Mouse (Mus musculus) frontal cortex, adult (tissue): ENCODE results near the gene Klf9.
"Not testable (repeated sequence)": the region's sequence is repeated elsewhere in the genome, so short reads cannot be mapped to it uniquely, and the experiment has no call there.

Experiments used
- ATAC-seq: cut with Nextera tagmentation; 2 replicates; pipeline ENCODE4 v1.9.2; 2017; ENCODE audit warnings: mild to moderate bottlenecking, moderate library complexity, mixed read lengths; ENCODE audit not compliant: low TSS enrichment

Klf9 gene

DNA sequence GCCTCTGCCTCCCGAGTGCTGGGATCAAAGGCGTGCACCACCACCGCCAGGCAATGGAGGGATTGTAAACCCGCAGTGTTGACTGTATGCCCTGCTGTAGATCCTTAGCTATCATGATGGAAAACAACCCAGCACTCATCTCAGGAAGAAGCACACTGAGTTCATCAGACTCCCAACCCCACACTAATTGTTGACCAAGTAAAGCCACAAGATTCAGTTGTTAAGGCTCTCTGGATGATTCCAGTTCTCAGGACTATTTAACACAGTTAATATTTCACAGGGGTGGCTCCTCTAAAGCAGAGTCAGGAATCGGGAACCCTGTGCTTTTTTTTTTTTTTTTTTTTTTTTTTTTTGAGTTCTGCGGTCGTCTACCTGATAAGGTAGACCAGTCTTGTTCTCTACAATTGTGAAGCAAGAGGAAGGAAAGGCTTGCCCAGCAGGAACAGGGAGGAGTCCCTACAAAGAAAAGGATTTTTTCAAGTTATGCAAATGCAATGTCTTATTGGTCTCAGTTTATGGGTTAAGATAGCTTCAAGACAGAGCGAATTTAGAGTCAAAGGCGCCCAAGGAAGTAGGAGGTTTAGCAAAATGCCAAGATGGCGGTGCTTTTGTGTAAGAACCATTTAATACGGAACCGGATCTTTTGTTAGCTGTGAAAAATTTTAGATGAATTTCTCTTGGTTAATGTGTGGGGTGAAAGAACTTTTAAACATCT is 1.1 kb upstream of the Klf9 start:
- no peak for ATAC-seq

DNA sequence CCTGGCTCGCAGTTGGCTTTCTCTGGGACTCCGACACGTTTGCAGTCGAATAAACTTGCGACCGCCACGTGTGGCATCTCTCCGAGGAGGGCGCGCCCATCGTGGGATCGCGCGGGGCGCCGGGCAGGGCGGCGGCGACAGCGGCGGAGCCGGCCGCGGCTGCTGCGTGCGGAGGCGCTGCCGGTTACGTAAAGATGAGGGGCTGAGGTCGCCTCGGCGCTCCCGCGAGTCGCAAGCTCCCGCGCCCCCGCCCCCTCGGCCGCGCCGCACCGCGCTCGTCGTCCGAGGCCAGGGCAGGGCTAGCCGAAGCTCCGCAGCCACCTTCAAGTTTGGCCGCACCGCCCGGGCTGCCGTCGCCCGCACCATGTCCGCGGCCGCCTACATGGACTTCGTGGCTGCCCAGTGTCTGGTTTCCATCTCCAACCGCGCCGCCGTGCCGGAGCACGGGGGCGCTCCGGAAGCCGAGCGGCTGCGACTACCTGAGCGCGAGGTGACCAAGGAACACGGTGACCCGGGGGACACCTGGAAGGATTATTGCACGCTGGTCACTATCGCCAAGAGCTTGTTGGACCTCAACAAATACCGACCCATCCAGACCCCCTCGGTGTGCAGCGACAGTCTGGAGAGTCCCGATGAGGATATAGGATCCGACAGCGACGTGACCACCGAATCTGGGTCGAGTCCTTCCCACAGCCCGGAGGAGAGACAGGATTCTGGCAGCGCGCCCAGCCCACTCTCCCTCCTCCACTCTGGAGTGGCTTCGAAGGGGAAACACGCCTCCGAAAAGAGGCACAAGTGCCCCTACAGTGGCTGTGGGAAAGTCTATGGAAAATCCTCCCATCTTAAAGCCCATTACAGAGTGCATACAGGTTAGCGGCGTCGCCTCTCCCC is 610 bp downstream of the Klf9 start:
- ATAC-seq, result peak; percentile 5

DNA sequence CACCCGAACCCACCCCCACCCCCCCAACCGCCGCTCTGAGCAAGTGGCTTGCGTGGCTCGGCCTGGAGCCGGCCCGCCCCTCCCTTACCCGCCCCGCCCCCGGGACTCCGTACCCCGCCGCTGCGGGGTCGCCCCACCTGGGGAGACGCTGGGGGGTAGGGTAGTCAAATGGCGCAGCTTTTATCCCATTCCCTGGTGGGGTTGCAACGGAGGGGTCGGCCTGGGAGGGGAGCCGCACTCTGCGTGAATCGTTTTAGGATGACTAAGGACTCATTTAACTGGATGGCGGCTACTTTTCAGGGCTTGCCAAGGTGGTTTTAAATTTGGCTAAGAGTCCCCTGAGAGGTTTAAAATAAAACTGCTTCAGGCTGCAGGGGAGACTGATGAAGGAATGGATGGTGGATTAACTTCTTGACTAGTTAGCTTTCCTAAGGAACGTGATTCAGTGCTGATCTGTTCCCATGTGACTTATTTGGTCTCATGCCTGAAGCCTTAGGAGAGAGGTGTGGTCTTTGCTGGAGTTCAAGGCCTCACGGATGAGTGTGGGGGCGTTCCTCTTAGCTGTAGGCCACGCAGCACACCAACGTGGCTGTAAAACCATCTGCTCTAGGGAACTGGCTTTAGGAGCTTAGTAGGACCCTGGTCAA is 1.5 kb downstream of the Klf9 start:
- ATAC-seq, result no peak

DNA sequence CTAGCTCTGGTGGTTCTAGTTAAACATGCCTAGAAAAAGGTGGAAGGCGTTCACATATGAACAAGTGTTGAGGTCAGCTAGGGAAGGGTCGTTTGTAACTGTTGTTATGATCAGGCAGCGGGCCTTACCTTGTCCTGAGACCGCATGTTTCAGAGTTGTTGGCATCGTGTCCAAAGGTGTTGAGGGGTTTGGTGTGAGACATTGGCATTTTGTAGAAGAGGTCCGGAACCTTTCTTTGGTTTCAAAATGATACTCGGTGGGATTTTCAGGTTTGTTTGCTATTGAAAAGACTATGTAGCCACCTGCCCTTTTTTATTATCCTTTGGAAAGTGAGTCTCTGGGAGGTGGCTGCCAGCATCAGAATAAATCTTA is 2.0 kb downstream of the Klf9 start:
- ATAC-seq, result no peak

DNA sequence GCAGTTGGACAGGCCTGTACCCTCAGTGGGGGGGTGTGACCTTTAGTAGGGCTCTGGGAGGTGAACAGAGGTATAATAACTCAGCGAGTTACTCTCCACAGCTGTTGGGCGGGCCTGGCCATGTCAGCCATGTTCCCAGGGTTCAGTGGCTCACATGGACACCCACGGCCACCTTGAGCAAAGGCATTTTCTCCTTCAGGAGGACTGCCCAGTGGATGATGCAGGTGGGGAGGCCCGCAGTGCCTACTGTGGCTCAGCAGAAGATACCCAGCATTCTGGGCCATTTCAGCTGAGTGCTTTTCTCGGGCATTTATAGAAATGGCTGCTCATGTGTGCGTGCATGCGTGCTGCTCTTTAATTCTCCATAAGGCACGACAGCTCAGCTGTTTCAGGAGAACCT is 2.5 kb downstream of the Klf9 start:
- no peak for ATAC-seq

DNA sequence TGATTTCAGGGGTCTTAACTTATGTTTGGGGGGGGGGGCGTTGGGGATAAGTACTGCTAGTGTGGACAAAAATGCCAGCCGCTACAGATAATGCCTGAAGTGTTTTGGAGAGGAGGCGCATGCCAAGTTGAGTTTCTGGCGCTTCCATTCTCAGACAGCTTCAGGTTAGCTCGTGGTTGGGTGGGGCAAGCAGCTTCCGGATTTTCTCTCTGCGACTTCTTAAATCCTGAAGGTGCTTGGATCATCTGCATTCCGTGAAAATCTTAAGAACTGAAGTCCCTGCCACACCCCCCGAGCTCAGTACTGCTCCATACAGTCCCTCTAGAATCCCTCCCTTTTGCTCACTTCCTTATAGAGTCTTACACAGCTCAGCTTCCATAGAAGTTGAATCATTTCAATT is 3.0 kb downstream of the Klf9 start:
- no peak for ATAC-seq

DNA sequence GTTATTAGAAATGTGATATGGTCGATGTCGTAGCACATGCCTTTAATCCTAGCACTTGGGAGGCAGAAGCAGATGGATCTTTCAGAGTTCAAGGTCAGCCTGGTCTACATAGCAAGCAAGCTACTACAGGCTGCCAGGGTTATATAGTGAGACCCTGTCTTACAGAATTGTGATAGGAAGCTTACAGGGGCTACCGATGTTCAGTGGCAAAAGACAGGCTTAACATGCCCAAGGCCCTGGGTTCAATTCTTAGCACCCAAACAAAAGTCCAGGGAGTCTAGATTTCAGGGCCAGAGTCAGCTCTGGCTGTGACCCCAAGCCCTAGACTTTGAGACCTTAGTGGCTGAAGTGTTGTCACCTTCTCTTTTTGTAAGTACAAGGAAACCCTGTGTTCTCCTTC is 4.1 kb downstream of the Klf9 start:
- no peak for ATAC-seq

DNA sequence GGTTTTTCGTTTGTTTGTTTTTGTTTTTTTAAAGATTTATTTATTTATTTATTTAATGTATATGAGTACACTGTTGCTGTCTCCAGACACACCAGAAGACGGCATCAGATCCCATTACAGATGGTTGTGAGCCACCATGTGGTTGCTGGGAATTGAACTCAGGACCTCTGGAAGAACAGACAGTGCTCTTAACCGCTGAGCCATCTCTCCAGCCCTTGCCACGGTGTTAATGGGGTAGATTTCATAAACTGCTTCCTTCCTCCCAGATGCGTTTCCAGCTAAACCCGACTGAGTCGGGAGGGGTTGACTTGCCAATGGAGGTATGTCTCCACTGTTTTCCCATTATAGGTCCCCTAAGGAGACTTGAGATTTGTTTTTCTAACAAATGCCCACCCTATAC is 4.5 kb downstream of the Klf9 start:
- ATAC-seq, result not testable (repeated sequence)

DNA sequence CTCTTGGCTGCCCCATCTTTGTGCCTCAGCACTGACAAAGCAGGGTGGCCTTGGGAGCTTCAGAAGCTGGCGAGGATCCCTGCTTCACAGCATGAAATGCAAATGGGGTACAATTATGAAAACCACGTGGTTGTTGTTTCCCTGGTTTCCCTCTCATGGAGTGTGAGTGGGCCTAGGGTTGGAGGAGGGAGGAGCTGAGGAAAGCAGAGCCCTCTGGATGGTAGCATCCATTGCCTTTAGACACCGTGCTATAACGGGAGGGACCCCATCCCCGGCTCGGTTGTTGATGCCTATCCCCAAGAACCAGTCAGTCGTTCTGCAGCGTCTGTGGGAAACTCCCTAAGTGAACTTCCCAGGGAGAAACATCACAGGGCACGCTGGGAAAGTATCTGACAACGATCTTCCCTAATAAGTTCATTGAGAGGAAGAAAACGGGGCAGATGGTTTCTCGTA is 5.4 kb downstream of the Klf9 start:
- ATAC-seq, result peak; percentile 47

DNA sequence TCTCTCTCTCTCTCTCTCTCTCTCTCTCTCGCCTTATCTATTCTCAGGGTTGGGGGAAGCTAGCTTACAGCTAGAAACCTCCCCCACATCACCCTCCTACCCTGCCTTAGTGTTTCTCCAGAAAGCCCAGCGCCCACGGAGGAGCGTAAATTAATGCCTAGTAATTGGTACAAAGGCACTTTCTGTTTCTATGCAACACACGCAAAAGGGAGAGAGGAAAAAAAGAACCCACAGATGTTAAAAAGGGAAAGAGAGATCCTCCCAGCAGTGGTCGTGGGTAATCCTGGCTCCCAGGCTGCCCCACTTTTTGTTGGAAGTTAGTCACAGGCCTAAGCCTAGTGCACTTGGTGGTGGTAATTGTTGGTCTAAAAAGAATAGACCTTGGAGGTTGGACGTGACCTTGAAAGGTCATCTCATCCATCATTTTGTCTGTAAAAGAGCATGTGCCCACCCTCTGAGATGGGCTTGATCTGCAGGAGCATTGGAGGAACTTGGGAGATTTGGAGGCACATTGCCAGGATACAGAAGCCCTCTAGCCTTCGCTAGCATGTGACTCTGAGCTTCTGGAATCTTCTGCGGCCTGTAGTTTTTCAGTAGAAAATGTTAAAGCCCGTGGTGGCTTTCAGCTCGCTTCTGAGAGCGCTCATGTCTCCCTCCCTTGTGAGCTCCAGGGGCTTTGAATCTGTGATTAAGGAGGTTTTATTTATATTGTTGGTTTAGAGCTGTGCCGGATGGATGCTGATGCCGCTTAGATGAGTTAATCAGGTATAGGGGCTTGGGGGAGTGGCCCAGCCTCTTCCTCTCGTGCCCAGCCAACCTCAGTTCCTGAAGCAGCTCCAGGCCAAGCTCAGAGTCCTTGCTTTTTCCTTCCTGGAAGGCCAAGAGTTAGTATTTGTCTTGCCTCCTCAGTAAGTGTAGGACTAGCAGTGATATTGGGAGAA is 6.3 kb downstream of the Klf9 start:
- peak; percentile 10; the same call in 1 of the 2 replicates for ATAC-seq

DNA sequence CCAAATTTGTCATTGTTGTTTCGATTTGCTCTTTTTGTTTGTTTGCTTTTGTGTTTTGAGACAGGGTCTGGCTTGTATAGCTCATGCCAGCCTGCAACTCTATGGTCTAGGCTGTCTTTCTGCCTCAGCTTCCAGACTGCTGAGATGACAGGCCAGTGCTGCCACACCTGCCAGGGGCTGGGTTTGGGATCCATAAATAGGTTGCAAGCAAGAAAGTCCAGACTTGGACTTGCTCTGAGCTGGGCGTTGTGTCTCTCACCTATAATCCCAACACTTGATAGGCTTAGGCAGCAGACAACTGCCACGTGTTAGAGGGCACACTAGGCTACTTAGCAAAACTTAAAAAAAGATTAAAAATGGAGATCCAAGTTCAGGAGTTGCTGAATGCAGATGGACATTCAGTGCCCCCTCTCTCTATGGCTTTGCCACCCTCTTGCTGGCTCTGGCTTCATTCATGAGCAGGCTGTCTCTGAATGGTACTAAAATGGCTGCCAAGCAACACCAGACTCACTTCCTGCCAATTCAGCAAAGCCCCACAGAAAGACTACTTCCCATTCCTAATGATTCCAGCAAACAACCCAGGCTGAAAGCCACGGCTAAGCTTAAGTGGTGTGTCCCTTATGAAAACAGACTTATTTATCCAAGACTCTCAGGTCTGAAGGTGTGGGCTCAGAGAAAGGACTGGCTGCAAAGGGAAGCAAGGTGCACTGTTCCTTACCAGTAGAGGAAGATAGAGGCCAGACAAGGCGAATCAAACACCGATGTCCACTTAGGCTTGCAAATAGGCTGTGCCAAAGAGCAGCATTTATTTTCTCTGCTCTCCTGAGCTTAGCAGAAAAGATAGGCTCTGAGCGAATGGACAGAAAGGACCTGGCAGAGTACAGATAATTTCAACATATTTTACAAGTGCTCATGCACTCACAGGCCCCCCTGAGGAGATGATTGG is 8.7 kb downstream of the Klf9 start:
- no peak for ATAC-seq

DNA sequence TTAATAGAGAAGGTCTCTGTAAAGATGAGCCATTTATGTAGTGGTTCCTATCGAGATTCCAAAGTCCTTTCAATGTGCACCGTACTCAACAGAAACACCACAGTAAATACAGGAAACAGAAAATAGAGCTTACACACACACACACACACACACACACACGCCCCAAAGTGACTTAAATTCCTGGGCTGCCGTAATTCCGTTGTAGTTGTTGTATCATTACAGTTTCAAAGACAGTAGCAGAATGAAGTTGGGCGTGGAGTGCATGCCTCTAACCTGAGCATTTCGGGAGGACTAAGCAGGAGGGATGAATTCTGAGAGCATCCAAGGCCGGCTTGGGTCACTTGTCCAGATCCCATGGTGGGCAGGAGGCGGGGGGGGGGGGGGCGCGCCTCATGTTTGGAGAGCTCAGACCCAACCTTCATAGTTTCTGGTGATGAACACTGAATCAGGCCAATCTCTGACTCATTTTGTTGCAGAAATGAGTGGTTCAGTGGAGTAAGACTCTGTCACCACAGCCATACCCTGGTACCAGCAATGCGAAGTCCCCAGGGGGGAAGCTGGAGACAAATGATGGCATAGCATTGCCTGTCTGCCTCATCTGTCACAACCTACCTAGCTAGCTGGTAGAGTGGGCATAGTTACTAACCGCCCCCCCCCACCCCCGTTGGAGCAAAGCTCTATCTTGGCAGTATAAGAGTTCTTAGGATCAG is 9.7 kb downstream of the Klf9 start:
- ATAC-seq, result no peak

DNA sequence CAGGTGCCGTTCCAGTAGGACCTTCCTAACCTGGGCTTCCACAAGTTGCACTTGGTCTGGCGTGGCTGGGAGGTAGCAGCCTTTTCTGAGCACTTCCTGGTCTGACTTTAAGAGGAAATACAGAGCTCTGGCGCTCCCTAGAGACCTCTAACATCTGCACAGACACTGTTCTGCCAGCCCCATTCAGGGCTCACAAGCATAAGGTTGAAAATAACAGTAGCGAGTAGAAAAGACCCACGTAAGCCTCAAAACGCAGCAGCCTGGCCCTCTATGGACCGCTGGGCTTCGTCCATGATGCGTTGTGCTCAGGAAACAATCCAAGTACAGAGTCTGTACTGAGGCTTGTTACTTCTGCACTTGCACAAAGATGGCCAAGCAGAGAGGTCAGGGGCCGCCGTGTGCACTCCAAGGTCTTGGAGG is 10.6 kb downstream of the Klf9 start:
- 0 out of 2 replicates have a peak, but pooled peaks have one; percentile 13 for ATAC-seq

DNA sequence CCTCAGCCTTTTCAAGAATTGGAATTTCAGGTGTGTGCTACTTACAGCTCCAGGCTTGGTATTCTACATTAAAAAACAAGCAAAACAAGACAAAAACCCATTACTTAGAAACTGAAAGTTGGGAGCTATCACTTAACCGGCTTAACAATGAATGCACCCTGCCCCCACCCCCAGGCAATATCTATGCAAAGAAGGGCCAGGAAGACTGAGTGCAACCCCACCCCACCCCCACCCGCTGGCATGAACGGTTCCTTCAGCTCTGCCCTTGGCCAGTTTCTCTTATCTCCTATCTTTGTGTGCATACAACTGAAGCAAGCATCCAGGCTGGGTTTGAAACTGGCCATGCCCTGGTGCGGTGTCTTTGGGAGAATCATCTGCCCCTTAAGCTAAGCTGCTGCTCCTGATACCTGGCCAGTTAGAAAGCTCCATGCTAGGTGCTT is 11.2 kb downstream of the Klf9 start:
- ATAC-seq, result no peak

DNA sequence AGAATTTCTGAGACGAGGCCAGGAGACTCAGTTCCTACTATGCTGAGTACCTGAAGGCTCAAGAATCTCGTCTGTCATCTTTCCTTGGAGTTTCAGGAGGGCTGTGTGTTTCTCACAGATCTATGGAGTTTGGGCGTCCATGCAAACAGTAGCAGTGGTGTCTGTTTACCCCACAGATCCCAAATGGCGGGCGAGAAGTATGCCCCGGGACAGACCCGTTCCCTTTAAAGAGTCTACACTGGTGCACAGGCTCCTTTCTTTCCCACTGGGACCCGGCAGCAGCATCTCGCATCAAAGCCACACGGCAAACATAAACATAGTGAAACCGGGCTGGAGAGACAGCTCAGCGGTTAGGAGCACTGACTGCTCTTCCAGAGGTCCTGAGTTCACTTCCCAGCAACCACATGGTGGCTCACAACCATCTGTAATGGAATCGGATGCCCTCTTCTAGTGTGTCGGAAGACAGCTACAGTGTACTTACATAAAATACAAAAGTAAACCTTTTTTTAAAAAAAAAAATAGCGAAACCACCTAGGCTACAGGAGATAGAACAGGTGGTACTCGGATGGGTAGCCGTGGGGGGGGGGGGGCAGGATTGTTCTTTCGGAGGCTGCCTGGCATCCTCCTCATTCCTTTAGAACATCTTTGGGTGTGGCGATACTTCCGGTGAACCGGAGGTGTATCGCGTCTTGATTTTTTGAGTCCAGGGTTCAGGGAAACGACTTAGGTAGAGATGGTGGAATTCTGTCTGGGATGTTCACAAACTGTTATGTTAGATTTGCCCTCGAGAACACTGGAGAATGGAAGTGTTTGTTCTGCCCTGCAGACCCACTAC is 12.0 kb downstream of the Klf9 start:
- 0 out of 2 replicates have a peak, but pooled peaks have one; percentile 6 for ATAC-seq

DNA sequence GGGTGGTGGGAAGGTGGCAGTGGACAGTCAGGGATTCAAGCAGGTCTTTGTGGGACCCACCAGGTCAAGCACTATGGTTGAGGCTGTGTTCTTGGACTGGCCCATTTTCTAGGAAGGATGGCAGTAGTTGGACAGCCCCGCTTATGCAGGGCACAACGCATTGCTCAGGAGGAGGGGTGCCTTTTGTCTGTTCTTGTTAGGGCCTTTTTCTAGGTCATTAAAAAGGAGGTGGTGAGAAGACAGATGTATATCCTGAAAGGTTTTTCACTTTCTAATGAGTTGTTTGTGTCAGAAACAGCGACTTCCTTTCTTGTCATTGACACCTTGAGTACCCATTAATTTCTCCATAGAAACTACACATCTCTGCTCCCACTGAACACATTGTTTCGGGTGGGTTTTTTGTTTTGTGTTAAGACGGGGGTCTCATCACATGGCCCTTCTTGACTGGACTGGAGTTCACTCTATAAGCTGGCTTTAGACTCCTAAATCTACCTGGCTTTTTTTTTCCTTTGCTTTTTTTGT is 12.6 kb downstream of the Klf9 start:
- ATAC-seq, result no peak

DNA sequence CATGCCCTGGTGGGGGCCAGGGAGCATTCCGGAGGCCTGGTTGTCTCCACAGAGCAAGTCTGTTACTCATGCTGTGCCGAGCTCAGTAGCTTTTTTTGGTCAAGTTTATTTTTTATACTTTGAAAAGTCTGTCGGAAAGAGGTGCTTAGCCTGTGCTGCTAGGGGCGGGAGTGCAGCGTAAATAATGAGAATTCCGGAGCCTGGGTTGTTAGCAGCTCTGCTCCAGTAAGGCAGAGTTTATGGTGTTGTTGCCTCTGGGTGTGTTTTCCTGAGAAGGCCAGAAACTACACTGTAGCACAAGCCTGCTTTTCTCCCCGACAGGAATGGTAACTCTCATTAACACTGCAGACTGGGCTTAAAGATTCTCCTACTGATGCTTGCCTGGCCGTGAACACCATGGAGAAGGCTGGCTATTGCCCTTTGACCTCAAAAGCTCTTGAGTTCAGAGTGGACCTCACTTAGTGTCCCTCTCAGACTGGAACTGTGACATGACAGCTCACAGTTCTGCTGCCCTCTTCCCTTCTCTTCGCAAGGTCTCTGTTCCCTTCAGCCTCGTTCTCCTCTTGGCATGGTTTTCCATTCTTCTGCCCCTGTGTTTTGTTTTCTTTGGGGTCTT is 18.9 kb downstream of the Klf9 start:
- 0 out of 2 replicates have a peak, but pooled peaks have one; percentile 7 for ATAC-seq

DNA sequence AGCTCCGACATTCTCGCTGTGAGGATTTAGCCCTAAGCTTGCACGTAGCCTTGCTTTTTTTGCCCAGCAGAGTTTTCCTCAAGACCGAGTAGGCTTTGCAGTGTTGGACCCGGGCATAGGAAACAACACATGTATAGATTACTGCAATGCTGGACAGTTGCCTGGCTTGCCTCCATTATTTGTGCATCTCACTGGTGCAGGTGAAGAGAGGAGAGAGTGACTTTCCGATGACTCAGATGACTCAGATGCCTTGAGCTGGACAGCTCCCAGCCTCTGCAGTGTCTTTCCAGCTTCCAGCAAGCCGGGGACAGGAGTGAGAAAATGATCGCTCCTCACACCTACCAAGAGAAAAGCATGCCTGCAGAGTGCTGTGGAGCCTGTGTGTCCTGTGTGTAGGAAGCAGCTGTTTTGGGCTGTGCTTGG is 21.4 kb downstream of the Klf9 start:
- peak; percentile 75 for ATAC-seq
